Mouse (Mus musculus): ENCODE data around the gene AI837181.

Gene AI837181

DNA sequence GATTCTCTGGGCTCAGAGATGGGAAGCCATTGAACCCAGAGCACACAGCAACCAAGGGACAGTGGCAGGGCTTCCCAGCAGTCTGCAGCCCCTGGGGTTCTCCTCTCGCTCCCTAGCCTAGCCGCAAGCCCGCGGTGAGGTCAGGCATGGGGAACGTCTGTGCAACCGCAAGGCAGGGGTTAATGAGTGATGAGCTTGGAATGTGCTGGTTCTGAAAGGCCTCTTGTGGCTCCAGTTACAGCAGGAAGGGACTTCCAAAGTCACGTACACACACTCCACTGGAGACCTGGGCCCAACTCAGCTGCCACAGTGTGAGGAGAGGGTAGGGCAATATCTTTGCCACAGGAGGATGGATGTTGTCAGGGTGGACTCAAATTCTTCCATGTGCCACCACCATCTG is 20.0 kb downstream of the AI837181 start:
- DNase-seq (ENCODE audit: extremely low read depth, low read depth, low spot score): no peak

DNA sequence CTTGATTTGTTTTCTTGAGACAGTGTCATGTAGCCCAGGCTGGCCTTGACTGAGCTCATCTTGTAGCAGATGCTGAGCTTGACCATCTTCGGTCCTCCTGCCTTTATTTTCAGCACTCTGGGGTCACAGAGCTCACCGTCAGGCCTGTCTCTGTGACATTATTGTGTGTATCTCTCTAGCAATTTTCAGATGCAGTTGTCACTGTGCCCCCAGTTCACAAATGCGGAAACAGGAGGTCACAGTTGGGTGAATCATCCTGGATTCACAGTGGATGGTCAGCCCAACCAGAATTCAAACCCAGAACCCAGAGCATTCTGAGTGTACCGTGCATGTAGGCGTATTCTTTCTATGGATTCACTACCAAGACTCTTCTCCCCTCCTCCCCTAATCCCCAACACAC is 20.8 kb downstream of the AI837181 start:
- DNase-seq (ENCODE audit: extremely low read depth, low read depth, low spot score): no peak

DNA sequence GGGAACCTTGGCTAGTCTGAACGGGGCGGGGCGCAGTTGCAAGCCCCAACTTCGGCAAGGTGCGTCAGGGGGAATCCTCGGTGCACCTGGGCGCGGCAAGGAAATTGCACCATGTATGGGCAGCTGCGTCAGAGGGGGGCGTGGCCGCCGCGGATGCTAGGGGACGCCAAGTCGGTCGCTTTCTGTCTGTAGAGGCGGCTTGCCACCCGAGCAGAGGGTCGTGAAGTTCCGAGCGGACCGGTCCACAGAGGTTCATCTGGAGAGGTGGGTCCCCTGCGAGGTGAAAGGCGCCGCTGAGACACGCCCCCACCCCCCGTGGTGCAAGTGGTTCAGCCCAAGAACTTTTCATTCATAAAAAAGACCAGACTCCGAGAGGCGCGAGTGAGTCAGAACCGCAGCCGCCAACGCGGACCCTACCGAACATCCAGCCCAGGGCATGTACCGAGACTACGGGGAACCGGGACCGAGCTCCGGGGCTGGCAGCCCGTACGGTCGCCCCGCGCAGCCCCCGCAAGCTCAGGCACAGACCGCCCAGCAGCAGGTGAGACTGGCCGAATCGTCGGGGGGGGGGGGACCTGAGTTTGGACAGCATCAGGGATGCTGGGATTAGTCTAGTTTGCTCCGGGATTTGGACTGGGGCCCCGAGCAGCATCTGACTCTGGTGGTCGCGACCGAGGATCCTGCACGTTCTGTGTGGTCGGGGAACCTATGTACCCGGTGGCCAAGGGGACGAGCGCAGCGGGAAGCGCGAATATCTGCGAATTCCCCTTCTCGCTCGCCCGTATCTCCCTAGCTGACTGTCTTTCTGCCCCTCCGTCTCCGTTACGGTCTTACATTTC is 22.8 kb downstream of the AI837181 start, which contains the start of gene Fosl1:
TSS of gene Fosl1 (plus strand) at position 33 of the 839 bp plus-strand sequence.
- DNase-seq (ENCODE audit: extremely low read depth, low read depth, low spot score): no peak

DNA sequence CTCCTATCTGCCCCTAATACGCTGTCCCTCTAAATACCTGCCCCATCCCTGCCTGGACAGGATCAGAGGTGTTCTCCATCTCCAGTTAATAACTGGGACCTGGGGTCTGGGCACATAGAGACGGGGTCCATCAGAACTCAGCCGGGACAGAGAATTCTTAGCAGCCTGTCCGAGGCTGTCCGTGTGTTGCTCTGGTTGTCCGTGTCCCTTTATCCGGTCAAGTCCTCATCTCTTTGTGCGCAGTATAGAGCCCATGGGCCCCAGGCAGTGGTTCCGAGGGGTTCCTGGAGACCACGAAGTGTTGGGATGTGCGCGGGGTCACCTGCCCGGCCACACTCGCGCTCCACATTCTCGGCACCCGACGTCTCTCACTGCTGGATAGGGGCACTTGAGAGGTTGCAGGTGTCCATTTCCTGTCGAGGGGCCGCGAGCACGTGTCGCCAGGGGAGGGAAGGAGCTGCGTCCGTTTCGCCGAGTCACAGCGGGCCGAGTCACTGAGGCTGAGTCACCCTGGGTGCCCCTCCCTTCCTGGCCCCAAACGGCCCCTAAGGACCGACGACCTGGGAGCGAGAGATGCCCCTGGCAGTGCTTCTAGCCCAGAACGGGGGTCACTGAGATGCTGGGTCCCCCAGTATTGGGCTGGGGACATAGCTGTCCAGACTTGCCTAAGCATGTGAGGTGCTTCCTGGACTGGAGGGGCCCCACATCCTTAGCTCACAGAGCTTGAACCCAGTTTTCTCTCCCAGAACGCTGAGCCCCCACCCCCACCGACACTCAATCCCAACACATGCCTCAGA is 23.6 kb downstream of the AI837181 start:
- DNase-seq (ENCODE audit: extremely low read depth, low read depth, low spot score): no peak

DNA sequence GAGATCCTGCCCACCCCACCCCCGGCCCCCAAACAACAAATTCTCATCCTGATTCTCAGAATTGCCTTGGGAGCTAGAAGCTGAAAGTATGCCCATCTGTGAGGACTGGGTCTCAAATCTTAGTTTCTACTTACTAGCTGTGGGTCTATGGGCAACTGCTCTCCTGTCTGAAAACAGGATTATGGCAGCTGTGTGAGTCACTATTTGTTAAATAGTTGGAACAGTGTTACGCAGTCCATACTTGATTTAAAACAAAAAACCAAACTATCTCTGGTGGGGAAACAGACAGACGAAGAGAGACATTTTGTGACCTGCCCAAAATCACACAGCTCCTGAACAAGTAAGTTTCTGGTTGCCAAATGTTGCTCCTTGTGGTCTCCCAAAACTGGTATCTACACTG is 24.7 kb downstream of the AI837181 start:
- DNase-seq (ENCODE audit: extremely low read depth, low read depth, low spot score): no peak

DNA sequence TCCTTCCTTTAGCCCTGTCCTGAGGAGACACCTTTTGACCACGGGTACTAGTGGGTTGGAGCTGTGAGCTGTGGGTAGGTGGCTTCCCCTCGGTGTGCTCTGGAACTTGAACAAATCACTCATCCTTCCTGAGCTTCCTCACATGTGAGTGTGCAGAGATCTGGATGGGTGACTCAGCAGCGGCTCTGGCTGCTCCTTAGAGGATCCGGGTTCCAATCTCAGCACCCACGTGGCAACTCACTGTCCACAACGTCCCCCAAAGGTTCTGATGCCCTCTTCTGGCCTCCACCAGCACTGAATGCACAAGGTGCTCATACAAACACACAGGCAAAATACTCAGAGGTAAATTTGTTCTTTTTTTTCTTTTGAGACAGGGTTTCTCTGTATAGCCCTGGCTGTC is 26.8 kb downstream of the AI837181 start:
- no peak for DNase-seq (ENCODE audit: extremely low read depth, low read depth, low spot score)

DNA sequence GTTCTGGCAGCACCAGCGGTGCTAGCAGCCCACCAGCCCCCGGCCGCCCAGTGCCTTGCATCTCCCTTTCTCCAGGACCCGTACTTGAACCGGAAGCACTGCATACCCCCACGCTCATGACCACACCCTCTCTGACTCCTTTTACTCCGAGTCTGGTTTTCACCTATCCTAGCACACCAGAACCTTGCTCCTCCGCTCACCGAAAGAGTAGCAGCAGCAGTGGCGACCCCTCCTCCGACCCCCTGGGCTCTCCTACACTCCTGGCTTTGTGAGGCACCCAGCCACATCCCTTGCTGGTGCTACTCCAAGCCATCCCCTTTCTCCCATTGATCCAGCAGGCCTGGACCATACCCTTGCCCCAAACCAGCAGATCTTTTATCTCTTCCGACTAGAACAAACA is 30.1 kb downstream of the AI837181 start:
- no peak for DNase-seq (ENCODE audit: extremely low read depth, low read depth, low spot score)

DNA sequence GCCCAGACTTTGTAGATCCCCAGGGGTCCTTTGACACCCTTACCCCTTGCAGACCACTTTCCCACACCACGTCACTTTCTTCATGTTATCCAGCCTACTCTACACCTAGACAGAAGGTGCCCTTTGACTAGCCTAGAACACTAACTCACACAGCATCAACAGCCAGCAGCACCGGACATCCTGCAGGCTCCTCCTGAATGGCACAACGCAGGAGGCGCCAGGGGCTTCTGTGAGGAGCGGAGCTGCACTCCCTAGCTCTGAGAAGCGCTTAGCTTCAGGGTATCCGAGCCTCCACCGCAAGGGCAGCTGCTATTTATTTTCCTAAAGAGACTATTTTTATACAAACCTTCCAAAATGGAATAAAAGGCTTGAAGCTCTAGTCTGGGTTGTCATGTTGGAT is 30.6 kb downstream of the AI837181 start:
- DNase-seq (ENCODE audit: extremely low read depth, low read depth, low spot score): no peak

DNA sequence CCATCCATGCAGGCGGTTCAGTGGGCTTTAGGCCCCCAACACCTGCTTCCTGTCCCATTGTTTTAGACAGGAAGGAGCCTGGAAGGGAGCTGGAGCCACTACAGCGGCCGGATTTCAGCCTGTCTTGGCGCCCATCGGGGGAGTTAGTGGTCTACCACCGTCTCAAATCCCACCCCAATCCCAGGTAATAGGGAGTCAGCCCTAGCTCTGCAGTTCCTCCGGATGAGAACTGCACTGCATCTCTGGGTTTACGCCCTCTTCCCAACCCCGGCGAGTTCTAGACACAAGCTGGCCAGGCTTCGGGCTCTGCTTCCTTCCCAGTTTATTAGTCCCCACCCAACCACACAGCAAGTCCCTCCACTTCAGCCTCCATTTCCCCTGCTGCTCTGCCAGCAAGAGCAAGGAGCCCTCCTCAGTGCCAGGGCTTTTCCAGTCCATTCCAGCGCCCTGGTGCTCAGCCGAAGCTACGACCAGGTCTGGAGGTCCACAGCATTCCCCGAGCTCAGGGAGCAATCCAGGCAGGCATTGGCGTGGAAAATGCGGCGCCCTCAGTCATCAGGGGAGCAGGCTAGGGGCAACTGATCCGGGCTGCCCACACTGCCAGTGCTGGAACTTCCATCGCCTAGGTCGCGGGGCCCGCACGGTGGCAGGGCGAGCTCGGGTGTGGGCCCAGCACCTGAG is 31.4 kb downstream of the AI837181 start:
- DNase-seq (ENCODE audit: extremely low read depth, low read depth, low spot score): no peak

DNA sequence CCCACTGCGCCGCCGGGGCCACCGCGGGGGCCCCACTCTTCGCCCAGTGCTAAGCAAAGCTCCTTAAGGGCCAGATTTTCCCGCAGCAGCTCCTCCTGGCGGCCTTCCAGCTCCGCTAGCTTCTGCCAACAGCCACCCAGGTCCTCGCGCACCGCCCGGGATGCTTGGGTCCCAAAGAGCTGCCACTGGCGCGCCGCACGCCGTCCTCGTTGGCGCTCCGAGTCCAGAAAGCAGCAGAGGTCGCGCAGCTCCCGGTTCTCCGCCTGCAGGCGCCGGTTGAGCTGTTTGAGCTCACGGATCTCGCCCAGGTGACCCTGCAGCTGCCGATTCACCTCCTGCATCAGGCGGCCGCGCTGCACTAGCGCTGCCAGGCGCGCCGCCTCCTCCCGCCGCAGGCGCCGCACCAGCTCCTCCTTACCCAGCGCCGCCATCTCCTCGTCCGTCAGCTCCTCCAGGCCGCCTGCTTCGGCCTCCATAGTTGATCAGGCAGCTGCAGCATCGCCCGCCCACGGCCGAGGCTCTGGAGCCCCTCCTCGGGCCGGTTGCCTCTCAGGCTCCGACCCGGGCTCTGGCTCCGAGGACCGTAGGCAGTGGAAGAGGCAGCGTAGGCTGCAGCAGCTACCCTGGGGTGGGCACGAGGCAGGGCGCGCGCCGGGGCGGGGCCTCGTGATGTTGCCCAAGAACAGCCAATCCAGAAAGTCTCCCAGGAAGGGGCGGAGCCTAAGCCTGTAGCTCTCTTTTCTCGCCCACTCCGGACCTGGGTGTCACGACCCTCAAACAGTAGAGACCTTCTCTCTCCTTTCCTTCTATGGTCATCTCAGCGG is 32.2 kb downstream of the AI837181 start:
- DNase-seq (ENCODE audit: extremely low read depth, low read depth, low spot score): no peak

DNA sequence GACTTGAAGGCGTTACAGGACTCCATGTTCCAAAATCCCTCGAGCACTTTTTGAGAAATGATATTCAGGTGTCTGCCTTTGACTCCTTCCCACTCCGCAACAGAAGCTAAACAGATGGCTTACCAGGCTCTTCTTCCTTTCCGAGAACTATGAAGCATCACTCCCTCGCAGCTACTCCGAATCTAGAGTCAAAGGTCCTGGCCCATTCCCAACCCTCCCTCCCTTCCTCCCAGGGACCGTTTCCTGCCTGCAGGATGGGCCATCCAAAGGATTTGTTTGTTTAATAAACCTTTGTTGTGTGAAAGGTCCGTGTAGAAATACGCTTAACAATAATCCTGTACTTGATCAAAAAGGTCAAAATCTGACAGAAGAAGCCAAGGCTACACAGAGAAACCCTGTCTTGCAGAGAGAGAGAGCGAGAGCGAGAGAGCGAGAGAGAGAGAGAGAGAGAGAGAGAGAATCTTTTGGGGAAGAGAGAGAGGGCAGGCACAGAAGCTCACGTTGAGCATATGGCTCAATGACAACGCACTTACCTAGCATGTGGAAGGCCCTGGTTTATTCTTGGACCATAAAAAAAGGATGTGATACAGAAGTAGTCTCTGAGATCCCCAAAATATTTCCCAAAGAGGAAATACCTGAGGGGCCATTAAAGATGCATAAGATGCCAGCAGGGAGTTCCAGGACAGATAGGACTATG is 33.0 kb downstream of the AI837181 start, which contains the start of gene Ccdc85b:
TSS of gene Ccdc85b (minus strand) at position 149 of the 697 bp plus-strand sequence.
- DNase-seq (ENCODE audit: extremely low read depth, low read depth, low spot score): no peak

DNA sequence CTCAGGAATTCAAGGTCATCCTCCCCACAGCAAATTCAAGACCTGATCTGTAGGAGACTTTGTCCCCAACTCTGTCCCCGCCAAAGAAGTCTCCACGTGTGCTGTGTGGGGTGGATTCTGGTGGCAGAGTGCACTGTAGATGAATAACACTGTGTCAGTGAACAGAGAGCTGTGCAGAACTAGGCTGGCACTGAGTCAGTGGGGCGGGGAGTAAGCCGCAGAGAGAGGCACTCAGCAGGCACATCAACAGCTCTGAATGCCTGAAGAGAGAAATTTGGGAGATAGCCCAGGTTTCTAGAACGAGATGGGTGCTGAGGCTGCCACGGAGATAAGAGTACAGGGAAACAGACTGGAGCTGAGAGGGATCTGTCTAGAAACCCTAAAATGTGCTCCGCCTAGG is 34.1 kb downstream of the AI837181 start:
- no peak for DNase-seq (ENCODE audit: extremely low read depth, low read depth, low spot score)

DNA sequence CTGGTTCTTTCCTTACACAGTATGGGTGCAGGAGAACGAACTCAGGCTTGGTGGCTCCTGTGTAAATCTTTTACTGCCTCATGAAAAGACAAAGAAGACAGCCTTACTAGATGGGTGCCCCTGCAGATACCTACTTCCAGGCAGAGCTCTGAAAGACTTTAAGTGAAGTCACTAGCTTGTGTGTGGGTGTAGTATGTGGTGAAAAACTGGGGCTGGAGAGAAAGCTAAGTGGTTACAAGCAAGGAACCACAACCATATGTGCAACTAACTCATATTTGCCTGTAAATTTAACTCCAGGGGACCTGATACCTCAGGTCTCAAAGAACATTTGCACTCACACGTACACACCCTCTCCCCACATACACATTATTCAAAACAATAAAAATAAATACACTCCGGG is 35.0 kb downstream of the AI837181 start:
- no peak for DNase-seq (ENCODE audit: extremely low read depth, low read depth, low spot score)

DNA sequence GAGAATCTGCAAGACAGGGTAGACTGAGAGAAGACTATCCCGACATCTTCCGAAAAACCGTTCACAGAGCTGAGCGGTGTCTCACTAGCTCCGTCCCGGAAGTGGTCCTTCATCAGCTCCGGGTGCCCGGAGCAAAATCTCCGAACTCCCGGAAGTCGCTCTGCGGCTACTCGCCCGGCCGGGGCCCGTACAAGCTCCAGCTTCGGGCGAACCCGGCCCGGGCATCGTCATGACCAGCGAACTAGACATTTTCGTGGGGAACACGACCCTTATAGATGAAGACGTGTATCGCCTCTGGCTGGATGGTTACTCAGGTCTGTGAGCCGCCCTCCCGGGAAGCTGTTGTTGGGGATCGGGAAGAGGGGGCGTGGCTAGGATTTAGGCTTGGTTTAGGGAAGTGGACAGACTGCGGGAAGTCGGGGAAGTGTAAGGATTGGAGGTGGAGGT is 35.5 kb downstream of the AI837181 start, which contains the start of gene Fibp:
TSS of gene Fibp (plus strand) at position 151 of the 447 bp plus-strand sequence.
- DNase-seq (ENCODE audit: extremely low read depth, low read depth, low spot score): no peak

DNA sequence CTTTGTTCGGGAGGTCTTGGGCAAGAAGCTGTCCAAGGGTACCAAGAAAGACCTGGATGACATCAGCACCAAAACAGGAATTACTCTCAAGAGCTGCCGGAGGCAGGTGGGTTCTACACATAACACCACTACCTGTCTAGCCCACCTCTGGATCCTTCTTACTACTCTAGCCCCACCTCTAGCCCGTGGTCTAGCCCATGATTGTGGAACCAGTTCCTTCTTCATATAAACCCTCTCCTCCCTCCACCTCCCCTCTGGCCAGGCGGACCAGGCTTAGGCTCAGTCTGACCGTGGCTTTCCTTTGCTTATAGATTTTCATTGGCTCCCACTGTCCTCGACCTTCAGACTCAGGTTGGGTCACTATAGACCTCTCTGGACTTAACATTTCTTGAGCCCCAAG is 36.5 kb downstream of the AI837181 start:
- DNase-seq (ENCODE audit: extremely low read depth, low read depth, low spot score): no peak

DNA sequence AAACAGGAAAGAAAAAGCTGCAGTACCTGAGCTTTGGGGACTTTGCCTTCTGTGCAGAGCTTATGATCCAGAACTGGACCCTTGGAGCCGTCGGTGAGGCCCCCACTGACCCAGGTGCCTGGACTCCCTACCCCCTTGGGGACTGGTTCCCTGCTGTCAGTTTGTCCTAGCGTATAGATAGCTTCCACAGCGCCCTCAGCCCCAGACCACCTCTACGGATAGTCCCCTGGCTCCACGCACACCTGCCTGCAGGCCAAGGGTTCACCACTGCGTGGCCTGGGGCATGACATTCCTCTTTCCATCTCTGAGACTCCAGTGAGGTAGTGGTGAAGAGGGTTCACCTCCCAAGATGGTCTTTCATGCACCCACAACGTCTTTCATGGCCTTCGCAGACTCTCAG is 38.3 kb downstream of the AI837181 start:
- DNase-seq (ENCODE audit: extremely low read depth, low read depth, low spot score): no peak

DNA sequence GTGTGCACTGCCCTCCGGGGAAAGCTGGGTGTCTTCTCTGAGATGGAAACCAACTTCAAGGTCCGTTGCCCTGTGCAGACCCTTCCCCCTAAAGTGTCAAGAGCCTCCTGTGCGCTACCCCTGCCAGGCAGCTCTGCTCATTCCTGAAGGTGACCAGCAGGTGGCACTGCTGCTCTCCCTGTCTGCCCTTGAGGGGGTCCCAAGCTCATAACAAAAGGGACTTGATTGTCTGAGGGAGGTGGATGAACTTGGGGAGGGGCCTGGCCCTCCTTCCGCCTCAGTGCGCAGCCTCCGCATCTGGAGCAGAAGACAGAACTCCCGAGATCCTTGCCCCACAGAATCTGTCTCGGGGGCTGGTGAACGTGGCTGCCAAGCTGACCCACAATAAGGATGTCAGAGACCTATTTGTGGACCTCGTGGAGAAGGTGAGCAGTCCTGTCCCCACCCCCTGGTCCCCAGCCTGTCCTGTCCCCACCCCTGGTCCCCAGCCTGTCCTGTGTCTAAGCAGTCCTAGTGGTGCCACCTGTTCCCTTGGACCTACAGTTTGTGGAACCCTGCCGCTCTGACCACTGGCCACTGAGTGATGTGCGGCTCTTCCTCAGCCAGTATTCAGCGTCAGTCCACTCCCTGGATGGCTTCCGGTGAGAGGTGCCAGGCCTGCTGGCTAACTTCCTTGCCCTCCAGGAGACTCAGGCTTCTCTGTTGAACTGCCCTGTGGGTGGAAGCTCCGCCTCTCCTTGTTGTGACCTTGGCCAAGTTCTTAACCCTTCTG is 39.0 kb downstream of the AI837181 start:
- DNase-seq (ENCODE audit: extremely low read depth, low read depth, low spot score): no peak

DNA sequence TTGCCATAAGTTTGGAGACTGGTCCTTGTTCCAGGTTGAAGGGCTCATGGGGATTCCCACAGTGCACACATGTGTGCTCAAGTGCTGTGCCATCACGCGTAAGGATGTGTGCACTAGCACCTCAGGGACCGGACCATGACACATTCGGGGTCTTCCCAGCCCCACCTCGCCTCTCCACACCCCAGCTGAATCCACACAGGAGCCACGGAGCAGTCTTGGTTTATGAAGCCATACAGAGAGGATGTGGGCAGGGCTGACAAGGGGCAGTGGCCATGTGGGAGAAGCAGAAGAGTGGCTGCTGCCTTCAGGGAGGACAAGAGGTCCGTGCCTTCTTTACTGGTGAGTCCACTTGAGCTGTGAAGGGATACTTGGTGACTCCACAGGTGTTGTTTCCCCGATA is 40.1 kb downstream of the AI837181 start:
- no peak for DNase-seq (ENCODE audit: extremely low read depth, low read depth, low spot score)

DNA sequence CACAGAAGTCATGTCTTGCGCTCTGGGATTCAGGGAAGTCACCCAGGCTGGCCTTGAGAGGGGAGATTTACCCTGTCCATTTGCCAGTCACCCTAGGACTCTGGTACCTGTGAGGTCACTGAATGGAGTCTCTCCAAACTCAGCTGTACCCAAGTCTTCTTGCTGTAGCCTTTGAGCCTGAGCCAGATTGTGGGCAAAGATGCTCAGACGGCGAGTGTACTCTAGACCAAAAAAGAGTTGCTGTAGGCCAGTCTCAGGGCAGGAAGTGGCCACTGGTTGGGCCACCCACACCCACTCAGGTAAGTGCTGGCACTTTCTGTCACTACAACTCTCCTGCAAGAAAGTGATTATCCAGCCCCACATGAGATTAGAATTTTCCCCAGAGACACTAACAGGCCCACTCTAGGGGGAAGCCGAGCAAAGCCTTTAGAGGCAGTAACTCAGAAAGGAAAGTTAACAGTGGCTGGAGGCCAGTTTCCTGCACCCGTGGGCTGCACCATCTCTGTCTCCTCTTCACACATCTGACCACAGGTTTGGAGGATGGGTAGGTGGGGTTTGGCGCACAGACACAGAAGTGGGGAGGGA is 42.1 kb downstream of the AI837181 start:
- no peak for DNase-seq (ENCODE audit: extremely low read depth, low read depth, low spot score)

Data from fat pad, adult 2 months (tissue).